Mouse (Mus musculus): ENCODE results near the gene Tsc2. TPM values are rescaled to one million over a fixed set of nuclear protein-coding genes. Genes with fewer than 3 reads are reported as not detected.

Tsc2 gene
- polyA plus RNA-seq, 2 experiments from 2014 or later = 20.5 to 28.2 TPM

DNA sequence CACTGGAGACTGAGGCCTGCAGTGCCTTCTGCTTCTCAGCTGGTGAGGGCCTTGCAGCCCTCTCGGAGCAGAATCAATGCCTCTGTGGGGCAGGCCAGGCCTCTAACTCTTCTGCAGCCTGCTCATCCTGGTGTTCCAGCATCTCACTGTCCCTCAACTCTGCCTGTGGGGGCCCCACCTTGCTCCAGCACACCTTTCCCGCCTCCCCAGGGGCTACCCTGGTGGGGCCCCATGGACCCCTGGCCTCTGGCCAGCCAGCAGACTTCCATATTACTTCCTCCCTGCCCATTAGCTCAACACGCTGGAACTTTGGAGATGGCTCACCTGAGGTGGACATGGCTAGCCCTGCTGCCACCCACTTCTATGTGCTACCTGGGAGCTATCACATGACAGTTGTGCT, 67.3 kb downstream of the Tsc2 start:
- ATAC-seq = no peak

DNA sequence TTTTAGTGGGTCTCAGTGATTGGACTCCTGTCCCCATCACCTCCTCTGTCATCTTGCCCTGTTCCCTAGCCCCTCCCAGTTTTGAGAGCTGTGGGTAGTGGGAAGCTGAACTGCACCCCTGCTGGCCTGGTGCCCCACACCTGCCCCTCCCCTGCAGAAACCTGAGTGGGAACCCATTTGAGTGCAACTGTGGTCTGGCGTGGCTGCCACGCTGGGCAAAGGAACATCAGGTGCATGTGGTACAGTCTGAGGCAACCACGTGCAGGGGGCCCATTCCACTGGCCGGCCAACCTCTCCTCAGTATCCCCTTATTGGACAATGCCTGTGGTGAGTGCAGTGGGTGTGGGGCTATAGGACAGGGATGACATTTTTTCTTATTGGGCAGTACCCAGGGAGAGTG, 68.0 kb downstream of the Tsc2 start:
- no peak for ATAC-seq

DNA sequence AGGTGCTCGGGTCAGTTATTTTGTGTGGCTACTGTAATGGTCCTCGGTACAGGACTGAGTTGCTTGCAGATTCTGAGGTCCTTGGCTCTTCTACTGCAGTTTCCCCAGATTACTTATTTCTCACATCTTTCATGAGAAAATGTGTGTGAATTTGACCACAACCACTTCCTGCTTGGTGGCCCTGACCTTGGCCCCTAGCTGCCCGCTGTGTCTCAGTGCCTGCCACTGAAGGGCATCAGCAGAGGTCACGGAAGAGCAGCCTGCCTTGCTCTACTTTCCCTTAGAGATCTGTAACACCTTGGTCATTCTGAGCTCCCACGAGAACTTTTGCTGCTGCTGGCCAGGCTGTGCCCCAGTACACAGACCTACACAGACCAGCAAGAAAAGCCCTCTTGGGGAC, 68.8 kb downstream of the Tsc2 start:
- no peak for ATAC-seq

DNA sequence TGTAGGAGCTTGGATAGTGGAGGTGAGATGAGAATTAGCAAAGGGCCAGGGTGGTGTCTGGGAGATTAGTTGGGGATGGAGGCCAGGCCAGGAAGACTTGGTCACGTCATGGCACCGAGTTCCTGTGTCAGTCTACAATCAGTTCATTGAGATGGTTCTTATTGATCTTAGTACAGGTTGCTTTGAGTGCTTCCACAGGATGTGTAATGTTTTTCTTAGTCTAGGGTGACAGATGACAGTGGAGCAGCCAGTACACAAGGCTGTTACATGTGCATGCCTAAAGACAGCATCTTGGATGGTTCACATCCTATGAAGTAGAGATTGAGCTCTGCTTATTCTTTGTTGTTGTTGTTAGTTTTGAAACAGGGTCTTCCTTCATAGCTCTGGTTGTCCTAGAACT, 70.8 kb downstream of the Tsc2 start:
- peak; percentile 62 for ATAC-seq

DNA sequence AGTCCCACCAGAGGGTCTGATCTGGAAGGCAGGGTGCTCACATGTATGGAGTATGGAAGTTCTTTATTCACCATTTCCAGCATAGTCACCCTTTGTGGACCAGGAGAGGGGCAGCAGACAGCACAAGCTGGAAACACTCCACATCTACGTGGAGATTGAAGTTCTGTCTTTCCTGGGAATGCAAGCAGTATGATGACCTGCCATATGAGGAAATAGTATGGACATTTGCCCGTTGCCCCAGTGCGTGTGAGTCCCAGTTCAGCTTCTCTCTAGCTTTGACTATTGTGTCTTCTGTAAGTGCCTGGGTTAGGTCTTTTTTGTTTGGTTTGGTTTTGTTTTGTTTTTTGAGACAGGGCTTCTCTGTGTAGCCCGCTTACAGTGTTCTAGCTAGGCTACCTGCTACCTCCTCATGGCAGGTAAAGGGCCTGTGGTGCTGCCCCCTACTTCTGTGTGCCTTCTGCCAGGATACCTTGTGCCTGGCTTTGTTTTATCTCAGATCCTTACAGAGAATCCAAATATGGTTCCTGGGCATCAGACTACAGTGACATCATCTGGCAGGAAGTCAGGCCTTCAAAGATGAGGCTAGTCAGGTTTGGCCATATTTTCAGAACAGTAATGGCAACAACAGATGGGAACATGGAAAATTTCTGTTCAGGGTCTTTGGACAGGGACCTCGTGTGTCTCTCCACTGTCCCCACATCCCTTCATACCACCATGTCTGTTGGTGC, 72.0 kb downstream of the Tsc2 start:
- ATAC-seq = no peak

DNA sequence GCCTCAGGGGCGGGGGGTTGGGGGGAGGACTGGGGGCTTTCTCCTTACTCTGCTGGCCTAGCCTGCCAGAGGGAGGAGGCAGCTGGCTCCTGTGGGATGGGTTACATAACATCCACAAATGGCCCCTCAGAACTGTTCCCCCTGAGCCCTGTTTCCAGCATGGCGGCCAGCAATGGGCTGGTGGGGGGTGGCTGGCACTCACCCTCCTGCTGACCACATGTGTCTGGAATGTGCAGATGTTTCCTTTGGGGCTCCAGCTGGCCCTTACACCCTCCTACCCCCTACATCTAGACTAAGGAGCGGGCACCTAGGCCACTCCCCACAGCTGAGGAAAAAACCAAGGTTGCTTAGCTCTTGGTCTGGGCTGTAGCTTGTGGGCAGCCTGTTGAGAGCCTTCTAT, 73.3 kb downstream of the Tsc2 start:
- ATAC-seq = no peak

DNA sequence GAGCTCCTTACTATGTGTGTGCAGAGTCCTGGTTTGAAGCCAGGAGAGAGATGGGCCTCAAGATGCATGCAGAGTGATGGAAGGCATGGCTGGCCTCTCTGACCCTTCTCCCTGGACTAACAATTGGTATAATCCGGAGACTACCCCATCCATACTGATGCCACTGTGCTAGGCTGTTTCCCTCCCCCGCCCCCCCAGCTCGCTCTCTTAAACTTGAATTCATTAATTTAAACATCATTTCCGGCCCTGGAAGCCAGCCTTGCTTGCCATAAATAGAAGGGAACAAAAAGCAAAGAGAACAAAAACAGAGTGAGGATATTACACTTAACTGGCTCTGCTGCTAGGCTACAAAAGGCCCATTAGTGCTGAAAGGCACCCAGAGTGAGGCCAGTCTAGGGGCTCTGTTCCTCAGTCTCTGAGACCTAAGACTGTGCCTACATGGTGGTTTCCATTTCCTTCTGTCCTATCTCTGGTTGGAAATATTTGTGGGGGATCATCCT, 73.8 kb downstream of the Tsc2 start:
- peak; percentile 64 for ATAC-seq

DNA sequence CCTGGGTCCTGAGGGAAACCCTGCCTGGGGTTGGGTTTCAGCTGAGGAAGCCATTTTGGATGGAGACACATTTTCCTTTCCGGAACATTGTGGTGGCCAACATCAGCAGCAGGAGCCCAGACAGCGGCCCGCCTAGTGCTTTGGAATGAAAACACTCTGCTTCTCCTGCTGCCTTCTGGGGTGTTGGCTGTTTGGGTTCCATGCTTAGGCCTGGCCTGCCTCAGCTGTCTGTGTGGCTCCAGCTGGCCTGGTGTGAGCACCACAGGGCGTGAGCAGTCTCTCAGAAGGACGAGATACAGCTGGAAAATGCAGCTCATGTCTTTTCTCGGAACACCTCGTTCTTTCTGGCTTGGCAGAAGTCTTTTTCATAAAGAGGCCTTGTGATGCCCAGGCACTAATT, 75.3 kb downstream of the Tsc2 start:
- no peak for ATAC-seq

DNA sequence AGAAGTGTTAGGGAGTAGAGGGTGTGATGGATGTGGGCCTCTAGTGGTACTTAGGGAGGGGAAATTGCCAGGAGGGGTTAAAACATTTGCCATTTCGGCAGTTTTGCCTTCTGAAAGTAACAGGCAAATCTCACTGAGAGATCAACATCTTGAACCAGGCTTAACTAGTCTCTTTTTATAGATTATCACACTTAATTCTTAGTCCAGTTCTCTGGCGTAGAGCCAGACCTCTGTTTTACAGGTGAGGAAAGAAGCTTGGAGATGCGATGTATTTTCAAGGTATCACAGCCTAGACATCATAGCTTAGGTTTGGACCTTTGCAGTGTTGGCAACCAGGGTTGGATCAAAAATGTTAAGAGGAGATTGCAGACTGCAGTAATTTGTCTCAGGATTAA, 81.4 kb downstream of the Tsc2 start:
- no peak for ATAC-seq

DNA sequence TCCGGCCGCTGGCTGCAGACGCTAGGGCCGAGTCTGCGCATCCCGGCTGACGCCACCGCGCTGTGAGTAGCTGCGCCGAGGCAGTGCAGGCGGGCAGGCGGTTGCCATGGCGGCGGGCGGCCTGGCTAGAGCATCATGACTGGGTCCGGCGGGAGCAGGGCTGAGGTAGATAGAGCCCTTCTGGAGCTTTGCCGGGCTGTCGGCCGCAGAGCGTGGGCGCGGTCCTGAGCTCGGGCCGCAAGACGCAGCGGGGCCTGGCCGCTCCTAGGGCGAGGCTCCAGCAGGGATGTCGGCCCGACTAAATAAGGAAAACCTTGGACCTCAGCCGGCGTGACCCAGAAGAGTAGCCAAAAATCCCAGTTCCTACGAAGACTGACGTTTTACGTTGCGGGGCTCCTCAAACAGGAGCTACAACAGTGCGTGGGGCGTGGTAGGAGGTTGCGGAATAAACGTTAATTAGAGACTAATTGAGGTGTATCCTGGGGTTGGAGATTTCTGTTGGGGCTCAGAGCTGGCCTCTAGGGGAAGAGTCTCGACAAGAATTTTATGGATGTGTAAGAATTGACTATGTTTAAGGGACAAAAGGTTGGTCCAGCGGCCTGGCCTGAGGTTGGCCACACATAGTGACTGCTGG, 81.9 kb downstream of the Tsc2 start:
- ATAC-seq = peak; percentile 5

DNA sequence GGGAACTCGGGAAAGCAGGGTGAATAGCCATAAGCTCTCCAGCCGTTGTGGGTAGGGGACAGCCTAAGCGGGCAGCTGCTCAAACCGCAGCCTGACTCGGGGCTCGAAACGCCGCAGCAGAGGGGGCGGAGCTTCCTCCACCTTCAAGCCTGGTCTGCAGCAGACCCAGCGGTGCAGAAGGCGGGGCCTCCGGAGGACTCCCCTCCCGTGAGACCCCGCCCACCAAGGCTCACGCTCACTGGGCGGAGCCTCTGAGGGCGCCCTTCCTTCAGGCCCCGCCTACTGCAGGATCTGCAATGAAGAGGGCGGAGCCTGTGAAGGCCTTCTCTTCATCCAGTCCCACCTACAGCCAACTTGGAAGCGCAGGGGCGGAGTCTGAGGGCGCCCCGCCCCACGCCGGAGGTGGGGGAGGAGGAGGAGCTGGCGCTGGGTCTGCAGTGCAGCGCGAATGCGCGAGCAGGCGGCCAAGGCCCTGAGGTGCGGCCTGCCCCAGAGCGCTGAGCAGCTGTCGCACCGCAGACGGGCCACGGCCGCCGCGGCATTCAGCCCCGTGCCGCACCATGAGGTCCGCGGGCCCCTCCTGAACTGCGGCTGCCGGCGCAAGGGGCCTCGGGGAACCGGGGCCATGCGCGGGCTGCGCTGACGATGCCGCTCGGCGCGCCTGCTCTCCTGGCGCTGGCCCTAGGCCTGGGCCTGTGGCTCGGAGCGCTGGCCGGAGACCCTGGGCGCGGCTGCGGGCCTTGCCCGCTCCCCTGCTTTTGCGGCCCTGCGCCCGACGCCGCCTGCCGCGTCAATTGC, 82.6 kb downstream of the Tsc2 start, which contains the start of gene Pkd1:
Pkd1 (plus strand) TSS at position 217 of the 798 bp plus-strand sequence.
- peak; percentile 88 for ATAC-seq

DNA sequence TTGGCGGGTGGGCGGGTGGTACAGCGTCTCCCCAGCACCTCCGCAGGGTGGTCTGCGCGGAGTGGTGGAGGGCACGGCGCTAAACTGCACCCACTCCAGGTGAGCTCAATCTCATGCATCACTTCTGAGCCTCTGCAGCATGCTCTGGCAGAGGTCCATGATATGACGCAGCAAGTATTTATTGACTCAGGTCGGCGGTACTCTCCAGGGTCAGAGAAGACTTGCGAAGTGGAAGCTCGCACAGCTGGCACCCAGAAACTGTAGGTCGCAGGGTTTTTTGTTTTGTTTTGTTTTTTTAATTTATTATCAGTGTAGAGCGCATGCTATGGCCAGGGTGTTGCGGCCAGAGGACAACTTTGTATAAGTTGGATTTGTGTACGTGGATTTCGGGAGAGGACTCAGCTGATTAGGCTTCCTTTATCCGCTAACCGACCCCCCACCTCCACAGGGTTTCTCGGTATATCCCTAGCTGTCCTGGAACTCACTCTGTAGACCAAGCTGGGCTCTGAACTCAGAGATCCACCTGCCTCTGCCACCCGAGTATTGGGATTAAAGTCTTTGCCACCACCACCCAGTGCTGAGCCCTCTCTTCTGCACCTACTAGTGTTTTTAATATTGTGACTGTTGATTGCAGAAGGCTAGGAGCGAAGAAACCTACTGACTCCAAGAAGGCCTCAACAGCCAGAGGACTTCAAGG, 83.4 kb downstream of the Tsc2 start:
- peak; percentile 27 for ATAC-seq

DNA sequence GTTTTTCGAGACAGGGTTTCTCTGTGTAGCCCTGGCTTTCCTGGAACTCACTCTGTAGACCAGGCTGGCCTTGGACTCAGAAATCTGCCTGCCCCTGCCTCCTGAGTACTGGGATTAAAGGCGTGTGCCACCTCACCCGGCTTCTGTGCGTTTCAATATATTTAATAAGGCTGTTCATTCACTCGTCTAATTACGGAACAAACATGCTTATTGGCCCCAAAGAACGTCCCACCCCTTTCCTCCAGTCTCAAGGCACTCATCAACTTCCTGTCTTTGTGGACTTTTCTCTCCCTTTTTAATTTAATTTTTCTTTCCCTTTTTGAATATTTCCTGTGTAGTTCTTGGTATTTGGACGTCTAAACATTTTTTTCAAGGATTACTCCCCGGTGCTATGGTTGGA, 84.0 kb downstream of the Tsc2 start:
- ATAC-seq = peak; percentile 50

DNA sequence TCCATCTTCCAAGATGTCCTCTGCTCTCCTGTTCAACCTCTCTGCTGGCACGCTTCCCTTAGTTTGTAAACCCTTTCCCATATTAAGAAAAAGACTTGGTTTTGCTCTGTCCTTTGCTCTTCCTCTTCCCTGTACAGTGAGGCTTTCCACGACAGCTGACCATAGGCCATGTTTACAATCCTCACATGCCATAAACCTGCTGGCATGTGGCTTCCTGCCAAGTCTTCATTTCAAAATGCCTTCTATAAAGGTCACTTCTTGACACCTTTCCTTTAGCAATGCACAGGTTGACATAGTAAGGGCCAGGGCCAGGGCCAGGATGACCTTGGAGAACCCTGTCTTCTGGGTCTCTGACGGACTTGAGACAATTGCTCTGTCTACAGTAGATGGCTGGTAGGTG, 86.2 kb downstream of the Tsc2 start:
- no peak for ATAC-seq

Other genes with a start within 250 kb of the Tsc2 start
- 100 to 1,000 TPM; 127 to 181 TPM for gene Rnps1, start 218.1 kb downstream of the Tsc2 start, polyA plus RNA-seq (2017; shearing (Covaris generic))
- gene Eci1, start 206.0 kb downstream of the Tsc2 start, polyA plus RNA-seq (2017; shearing (Covaris generic)) = 10 to 100 TPM; 50.3 to 57.7 TPM
- 1 to 10 TPM; 7.4 to 8.3 TPM for gene Dnase1l2, start 189.5 kb downstream of the Tsc2 start, polyA plus RNA-seq (2017; shearing (Covaris generic))
- gene E4f1, start 162.3 kb downstream of the Tsc2 start, polyA plus RNA-seq (2017; shearing (Covaris generic)) = 10 to 100 TPM; 34.3 to 62.8 TPM
- 1 to 10 TPM; 4.1 to 5.3 TPM for gene Pgp, start 162.2 kb downstream of the Tsc2 start, polyA plus RNA-seq (2017; shearing (Covaris generic))
- gene Bricd5, start 158.7 kb downstream of the Tsc2 start, polyA plus RNA-seq (2017; shearing (Covaris generic)) = not detected
- gene Mlst8, start 153.6 kb downstream of the Tsc2 start, polyA plus RNA-seq (2017; shearing (Covaris generic)) = 10 to 100 TPM; 14.3 to 25.8 TPM
- under 1 TPM; 0.16 TPM for gene Caskin1, start 144.0 kb downstream of the Tsc2 start, polyA plus RNA-seq (2017; shearing (Covaris generic))
- 10 to 100 TPM; 52.8 to 72.1 TPM for gene Traf7, start 104.7 kb downstream of the Tsc2 start, polyA plus RNA-seq (2017; shearing (Covaris generic))
- 1 to 10 TPM; 4.0 to 5.0 TPM for gene Rab26, start 98.4 kb downstream of the Tsc2 start, polyA plus RNA-seq (2017; shearing (Covaris generic))
- 10 to 100 TPM; 16.8 to 34.7 TPM for gene Pkd1, start 82.8 kb downstream of the Tsc2 start, polyA plus RNA-seq (2017; shearing (Covaris generic))
- 1 to 10 TPM; 3.1 to 6.0 TPM for gene Nthl1, start 50 bp upstream of the Tsc2 start, polyA plus RNA-seq (2017; shearing (Covaris generic))
- gene Slc9a3r2, start 17.7 kb upstream of the Tsc2 start, polyA plus RNA-seq (2017; shearing (Covaris generic)) = not detected
- gene Npw, start 25.8 kb upstream of the Tsc2 start, polyA plus RNA-seq (2017; shearing (Covaris generic)) = not detected
- 1 to 10 TPM; 3.7 to 5.4 TPM for gene Zfp598, start 37.1 kb upstream of the Tsc2 start, polyA plus RNA-seq (2017; shearing (Covaris generic))
- 1 to 10 TPM; 1.1 TPM for gene Syngr3, start 57.3 kb upstream of the Tsc2 start, polyA plus RNA-seq (2017; shearing (Covaris generic))
- 10 to 100 TPM; 13.5 to 21.7 TPM for gene Gfer, start 63.5 kb upstream of the Tsc2 start, polyA plus RNA-seq (2017; shearing (Covaris generic))
- gene Noxo1, start 63.6 kb upstream of the Tsc2 start, polyA plus RNA-seq (2017; shearing (Covaris generic)) = 1 to 10 TPM; 1.2 to 1.4 TPM
- gene Tbl3, start 75.0 kb upstream of the Tsc2 start, polyA plus RNA-seq (2017; shearing (Covaris generic)) = 10 to 100 TPM; 38.1 to 71.3 TPM
- not detected for gene Rnf151, start 85.4 kb upstream of the Tsc2 start, polyA plus RNA-seq (2017; shearing (Covaris generic))
- 100 to 1,000 TPM; 608 to 780 TPM for gene Rps2, start 85.5 kb upstream of the Tsc2 start, polyA plus RNA-seq (2017; shearing (Covaris generic))
- 100 to 1,000 TPM; 227 to 245 TPM for gene Ndufb10, start 91.8 kb upstream of the Tsc2 start, polyA plus RNA-seq (2017; shearing (Covaris generic))
- not detected for gene Rpl3l, start 95.2 kb upstream of the Tsc2 start, polyA plus RNA-seq (2017; shearing (Covaris generic))
- gene Msrb1, start 104.0 kb upstream of the Tsc2 start, polyA plus RNA-seq (2017; shearing (Covaris generic)) = 10 to 100 TPM; 29.3 to 30.1 TPM
- not detected for gene Hs3st6, start 120.4 kb upstream of the Tsc2 start, polyA plus RNA-seq (2017; shearing (Covaris generic))
- under 1 TPM in 1 of 2 experiments, not detected in 1; 0.24 TPM for gene Meiob, start 171.7 kb upstream of the Tsc2 start, polyA plus RNA-seq (2017; shearing (Covaris generic))
- 10 to 100 TPM; 27.0 to 31.8 TPM for gene Hagh, start 207.5 kb upstream of the Tsc2 start, polyA plus RNA-seq (2017; shearing (Covaris generic))
- gene Fahd1, start 217.7 kb upstream of the Tsc2 start, polyA plus RNA-seq (2017; shearing (Covaris generic)) = 1 to 10 TPM; 2.7 to 2.8 TPM
- not detected for gene Igfals, start 233.4 kb upstream of the Tsc2 start, polyA plus RNA-seq (2017; shearing (Covaris generic))